Mouse (Mus musculus): ENCODE data around the gene Rnf183.
A peak's percentile ranks its signal among the peaks of the same experiment; 100 is the strongest.
"Not testable (repeated sequence)": the region's sequence is repeated elsewhere in the genome, so short reads cannot be mapped to it uniquely, and the experiment has no call there.

Rnf183 gene

GRCm38 (mm10) chr4:62435081-62435480 lies at the start of gene Rnf183:
TSS of gene Rnf183 (minus strand) at chr4:62435252.
- no peak for DNase-seq

- no peak for DNase-seq
These were observed 45.9 kb upstream of the Rnf183 start for GRCm38 (mm10) chr4:62480709-62481605.

GRCm38 (mm10) chr4:62479937-62480708 lies 45.1 kb upstream of the Rnf183 start, which contains the start of gene Bspry:
TSS of gene Bspry (plus strand) at chr4:62480053.
- peak; percentile 74 for DNase-seq

- DNase-seq: not testable (repeated sequence)
These were observed 44.5 kb upstream of the Rnf183 start for GRCm38 (mm10) chr4:62479593-62479936.

GRCm38 (mm10) chr4:62477542-62478244 lies 42.6 kb upstream of the Rnf183 start:
- DNase-seq: no peak

- DNase-seq: peak; percentile 49
These were observed 40.7 kb upstream of the Rnf183 start for GRCm38 (mm10) chr4:62475793-62476192.

- DNase-seq: peak; percentile 57
These were observed 40.1 kb upstream of the Rnf183 start for GRCm38 (mm10) chr4:62475131-62475530.

- DNase-seq: no peak
These were observed 37.0 kb upstream of the Rnf183 start for GRCm38 (mm10) chr4:62472071-62472470.

GRCm38 (mm10) chr4:62470598-62471051 lies 35.6 kb upstream of the Rnf183 start, which contains the start of gene Wdr31:
TSS of gene Wdr31 (minus strand) at chr4:62470896.
- peak; percentile 86 for DNase-seq

GRCm38 (mm10) chr4:62468158-62468557 lies 33.1 kb upstream of the Rnf183 start:
- DNase-seq: no peak

GRCm38 (mm10) chr4:62463124-62463523 lies 28.1 kb upstream of the Rnf183 start:
- DNase-seq: no peak

- DNase-seq: no peak
These were observed 25.3 kb upstream of the Rnf183 start for GRCm38 (mm10) chr4:62460348-62460747.

- DNase-seq: no peak
These were observed 24.0 kb upstream of the Rnf183 start for GRCm38 (mm10) chr4:62459081-62459480.

GRCm38 (mm10) chr4:62454995-62455394 lies 19.9 kb upstream of the Rnf183 start:
- DNase-seq: peak; percentile 51

- no peak for DNase-seq
These were observed 5.9 kb upstream of the Rnf183 start for GRCm38 (mm10) chr4:62440986-62441385.

- no peak for DNase-seq
These were observed 5.5 kb upstream of the Rnf183 start for GRCm38 (mm10) chr4:62440544-62440943.

GRCm38 (mm10) chr4:62439793-62440192 lies 4.7 kb upstream of the Rnf183 start:
- DNase-seq: no peak

- DNase-seq: no peak
These were observed 2.8 kb upstream of the Rnf183 start for GRCm38 (mm10) chr4:62437871-62438270.

GRCm38 (mm10) chr4:62437256-62437778 lies 2.3 kb upstream of the Rnf183 start:
- no peak for DNase-seq

GRCm38 (mm10) chr4:62433939-62434870 lies 847 bp downstream of the Rnf183 start:
- no peak for DNase-seq

GRCm38 (mm10) chr4:62431522-62431921 lies 3.5 kb downstream of the Rnf183 start:
- DNase-seq: no peak

- no peak for DNase-seq
These were observed 4.4 kb downstream of the Rnf183 start for GRCm38 (mm10) chr4:62430678-62431077.

Data from thymus, postnatal 14 days (tissue).